Mouse (Mus musculus) liver (tissue): ENCODE data around the gene Fcgr2b.
"Not testable (repeated sequence)": the region's sequence is repeated elsewhere in the genome, so short reads cannot be mapped to it uniquely, and the experiment has no call there.

ENCODE experiments used
- DNase-seq: peaks from one replicate; pipeline ENCODE4 v3.0.0-alpha.2; 2020; ENCODE audit warnings: mixed read lengths

Gene Fcgr2b

GRCm38 (mm10) chr1:170975350-170975749 lies 997 bp downstream of the Fcgr2b start:
- DNase-seq: not testable (repeated sequence)

- DNase-seq: no peak
These were observed 1.6 kb downstream of the Fcgr2b start for GRCm38 (mm10) chr1:170974736-170975135.

- no peak for DNase-seq
These were observed 2.2 kb downstream of the Fcgr2b start for GRCm38 (mm10) chr1:170974171-170974570.

DNA sequence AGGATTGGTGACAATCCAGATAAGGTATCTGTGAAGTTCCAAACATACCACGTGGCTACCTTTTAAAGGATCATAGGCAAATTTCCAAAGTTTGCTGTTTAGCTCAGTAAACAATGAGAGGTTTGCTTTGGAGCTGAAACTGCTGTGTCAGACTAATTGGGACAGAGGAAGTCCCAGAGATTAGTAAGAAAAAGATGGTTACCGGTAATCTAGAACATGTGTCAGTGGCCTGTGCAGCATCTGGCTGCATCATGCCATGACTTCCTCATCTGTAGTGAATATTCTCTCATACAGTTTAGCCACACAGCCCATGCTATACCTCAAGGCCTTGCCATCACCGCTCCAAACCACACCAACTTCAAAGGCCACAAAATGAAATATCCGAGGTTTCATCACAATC lies 3.4 kb downstream of the Fcgr2b start:
- no peak for DNase-seq

DNA sequence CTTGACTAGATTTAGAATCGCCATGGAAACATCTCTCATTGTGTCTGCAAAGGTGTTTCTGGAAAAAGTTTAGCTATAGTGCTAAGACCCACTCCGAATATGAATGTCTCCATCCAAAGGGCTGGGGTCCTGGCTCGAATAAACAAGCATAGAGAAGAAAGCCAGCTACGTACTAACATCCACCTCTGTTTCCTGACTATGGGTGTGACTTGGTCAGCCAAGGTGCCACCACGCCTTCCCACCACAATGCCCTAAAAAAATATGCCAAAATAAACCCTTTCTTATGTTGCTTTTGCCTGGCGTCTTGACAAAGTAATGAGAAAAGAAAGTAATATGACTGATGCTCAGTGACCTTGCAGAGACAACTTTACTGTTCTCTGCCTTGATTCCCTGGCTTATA lies 3.9 kb downstream of the Fcgr2b start:
- DNase-seq: no peak

DNA sequence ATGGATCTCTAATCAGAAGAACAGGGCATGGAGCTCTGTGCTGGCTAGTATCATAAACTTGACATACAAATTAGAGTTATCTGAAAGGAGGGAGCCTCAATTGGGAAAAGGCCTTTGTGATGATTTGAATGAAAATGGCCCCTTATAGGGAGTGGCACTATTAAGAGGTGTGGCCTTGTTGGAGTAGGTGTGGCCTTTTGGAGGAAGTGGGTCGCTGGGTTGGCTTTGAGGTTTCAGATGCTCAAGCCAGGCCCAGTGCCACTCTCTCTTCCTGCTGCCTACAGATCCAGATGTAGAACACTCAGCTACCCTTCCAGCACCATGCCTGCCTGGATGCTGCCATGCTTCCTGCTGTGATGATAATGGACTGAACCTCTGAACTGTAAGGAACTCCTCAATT lies 7.8 kb downstream of the Fcgr2b start:
- DNase-seq: no peak

DNA sequence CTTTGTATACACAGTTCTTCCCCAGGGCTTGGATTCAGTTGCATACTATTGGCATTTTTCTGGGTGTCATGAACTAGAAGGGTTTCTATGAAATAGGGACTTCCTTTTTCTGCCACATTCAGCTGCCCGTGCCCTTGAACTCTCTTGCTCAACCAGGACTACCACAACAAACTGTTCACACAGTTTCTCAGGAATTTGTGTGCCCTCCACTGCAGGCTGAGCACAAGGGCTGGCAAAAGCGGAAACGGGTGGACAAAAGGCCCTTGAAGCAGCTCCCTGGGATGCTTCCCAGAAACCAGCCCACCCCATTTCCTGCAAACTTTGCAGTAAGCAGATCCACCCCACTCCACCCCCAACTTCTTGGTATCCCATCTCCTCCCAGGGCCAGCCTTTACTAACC lies 8.8 kb downstream of the Fcgr2b start:
- DNase-seq: no peak

GRCm38 (mm10) chr1:170963087-170963486 lies 13.3 kb downstream of the Fcgr2b start:
- peak; percentile 26 for DNase-seq

GRCm38 (mm10) chr1:170962301-170962700 lies 14.0 kb downstream of the Fcgr2b start:
- DNase-seq: no peak

GRCm38 (mm10) chr1:170961101-170961500 lies 15.2 kb downstream of the Fcgr2b start:
- DNase-seq: no peak

- DNase-seq: no peak
These were observed 16.6 kb downstream of the Fcgr2b start for GRCm38 (mm10) chr1:170959791-170960190.

- DNase-seq: no peak
These were observed 18.1 kb downstream of the Fcgr2b start for GRCm38 (mm10) chr1:170958225-170958624.

DNA sequence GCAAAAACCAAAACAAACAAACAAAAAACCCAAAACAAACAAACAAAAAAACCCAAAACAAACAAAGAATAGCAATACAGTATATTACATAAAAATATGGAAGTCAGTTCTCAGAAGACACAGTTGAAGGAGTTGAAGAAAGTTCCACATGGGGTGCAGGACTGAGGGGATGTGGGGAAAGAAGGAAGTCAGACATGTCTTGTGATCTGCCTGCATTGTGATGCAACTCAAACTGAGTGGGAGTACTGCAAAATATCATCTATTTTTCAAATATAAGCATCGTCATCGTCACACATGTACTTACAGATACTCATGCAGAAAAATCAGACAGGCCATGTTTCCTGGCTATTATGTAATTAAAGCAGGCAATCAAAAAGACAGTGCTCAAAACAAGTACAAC lies 23.2 kb downstream of the Fcgr2b start:
- DNase-seq: no peak

- DNase-seq: peak; percentile 28
These were observed 25.6 kb downstream of the Fcgr2b start for GRCm38 (mm10) chr1:170950772-170951171.

DNA sequence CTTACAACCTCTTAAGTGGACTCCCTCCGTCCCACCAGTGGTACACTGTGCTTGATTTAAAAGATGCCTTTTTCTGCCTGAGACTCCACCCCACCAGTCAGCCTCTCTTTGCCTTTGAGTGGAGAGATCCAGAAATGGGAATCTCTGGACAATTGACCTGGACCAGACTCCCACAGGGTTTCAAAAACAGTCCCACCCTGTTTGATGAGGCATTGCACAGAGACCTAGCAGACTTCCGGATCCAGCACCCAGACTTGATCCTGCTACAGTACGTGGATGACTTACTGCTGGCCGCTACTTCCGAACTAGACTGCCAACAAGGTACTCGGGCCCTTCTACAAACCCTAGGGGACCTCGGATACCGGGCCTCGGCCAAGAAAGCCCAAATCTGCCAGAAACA lies 31.4 kb downstream of the Fcgr2b start:
- not testable (repeated sequence) for DNase-seq

DNA sequence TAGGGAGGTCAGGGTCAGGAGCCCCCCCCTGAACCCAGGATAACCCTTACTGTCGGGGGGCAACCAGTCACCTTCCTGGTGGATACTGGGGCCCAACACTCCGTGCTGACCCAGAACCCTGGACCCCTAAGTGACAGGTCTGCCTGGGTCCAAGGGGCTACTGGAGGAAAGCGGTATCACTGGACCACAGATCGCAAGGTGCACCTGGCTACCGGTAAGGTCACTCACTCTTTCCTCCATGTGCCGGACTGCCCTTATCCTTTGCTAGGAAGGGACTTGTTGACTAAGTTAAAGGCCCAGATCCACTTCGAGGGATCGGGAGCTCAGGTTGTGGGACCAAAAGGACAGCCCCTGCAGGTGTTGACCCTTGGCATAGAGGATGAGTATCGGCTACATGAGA lies 32.2 kb downstream of the Fcgr2b start:
- DNase-seq: not testable (repeated sequence)

GRCm38 (mm10) chr1:170939255-170939654 lies 37.1 kb downstream of the Fcgr2b start:
- DNase-seq: no peak

- DNase-seq: no peak
These were observed 42.0 kb downstream of the Fcgr2b start for GRCm38 (mm10) chr1:170934383-170934782.

DNA sequence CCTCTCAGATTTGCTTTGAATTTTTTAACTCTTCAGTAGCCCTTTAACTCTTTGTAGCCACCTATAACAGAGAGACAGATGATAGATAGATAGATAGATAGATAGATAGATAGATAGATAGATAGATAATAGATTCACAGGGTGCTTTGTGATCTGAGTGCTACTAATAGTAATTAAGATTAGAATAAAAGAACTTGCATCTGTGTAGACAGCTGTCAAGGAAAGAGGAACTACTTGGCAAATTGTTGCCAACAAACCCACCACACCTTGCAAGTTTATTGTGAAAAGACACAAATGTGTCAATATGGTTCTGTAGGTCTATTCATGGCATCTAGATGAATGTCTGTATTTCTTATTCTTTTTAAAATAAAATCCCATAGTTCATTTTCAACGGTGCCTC lies 42.4 kb downstream of the Fcgr2b start:
- DNase-seq: no peak

DNA sequence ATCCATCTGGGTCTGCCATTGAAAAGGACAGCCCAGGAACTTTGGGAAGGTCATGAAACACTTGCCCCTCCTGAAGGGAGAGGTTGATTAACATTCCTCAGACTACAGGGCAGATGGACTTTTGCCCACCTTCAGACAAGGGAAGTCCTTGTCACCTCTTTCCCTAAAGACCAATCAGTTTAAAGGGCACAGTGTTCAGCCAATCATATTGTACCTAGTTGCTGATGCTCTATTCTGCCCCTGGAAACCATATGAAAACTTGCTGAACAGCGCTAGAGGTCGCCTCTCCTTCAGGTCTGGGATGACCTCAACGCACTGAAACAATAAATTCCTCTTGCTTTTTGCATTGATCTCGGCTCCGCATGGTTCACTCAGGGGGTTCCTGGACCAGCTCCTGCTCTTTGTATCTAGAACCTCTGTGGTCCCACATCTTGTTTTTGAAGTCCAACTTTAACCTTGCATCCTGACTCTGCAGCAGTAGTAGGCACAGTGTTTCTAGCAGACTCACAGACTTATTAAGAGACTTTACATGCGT lies 42.9 kb downstream of the Fcgr2b start:
- DNase-seq: no peak

GRCm38 (mm10) chr1:170932043-170932442 lies 44.3 kb downstream of the Fcgr2b start:
- no peak for DNase-seq

GRCm38 (mm10) chr1:170929245-170929644 lies 47.1 kb downstream of the Fcgr2b start:
- DNase-seq: no peak

DNA sequence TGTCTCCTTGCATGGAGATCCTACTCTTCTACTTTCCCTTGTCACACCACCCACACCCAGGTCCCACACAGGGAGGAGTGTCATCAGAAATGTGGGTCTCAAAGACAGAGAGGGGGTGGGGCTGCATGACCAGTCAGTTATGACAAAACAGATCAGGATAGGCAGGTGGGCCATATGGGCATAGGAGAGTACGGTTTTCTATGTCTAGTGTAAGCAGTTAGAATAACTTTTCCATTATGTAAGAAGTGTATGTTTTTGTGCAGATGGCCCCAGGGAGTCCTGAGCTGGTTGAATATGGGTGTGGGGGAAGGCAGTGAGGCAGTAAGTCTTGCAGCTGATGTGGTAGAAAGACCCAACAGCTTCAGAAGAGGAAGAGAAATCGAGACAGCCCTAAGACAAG lies 47.9 kb downstream of the Fcgr2b start:
- no peak for DNase-seq

GRCm38 (mm10) chr1:170927378-170927777 lies 49.0 kb downstream of the Fcgr2b start, which contains the start of gene Fcrla:
Gene Fcrla, minus strand, starts transcription at chr1:170927583.
- no peak for DNase-seq

GRCm38 (mm10) chr1:170926941-170927340 lies 49.4 kb downstream of the Fcgr2b start:
- DNase-seq: no peak

DNA sequence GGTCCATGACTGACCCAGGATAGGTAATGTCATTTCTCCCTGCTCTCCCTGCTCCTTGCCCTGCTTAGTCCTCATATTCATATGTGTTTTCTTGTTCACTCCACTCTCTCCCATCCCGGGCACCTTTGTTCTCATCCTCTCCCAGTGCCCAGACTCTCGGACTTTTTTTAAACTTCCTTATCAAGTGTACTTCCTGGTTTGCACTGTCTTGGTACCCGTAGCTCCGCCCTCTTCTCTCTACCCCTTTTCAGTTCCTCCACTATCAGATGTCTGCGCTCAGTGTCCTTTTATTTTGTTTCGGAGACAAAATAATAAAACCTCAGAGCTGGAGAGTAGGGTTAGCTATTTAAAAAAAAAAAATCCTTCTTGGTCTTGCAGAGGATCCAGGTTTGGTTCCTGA lies 51.9 kb downstream of the Fcgr2b start:
- peak; percentile 45 for DNase-seq
